Mouse (Mus musculus): ENCODE data around the gene Ttpal. TPM values are rescaled to one million over a fixed set of nuclear protein-coding genes. Genes with fewer than 3 reads are reported as not detected.
A peak's percentile ranks its signal among the peaks of the same experiment; 100 is the strongest.
"Not testable (repeated sequence)": the region's sequence is repeated elsewhere in the genome, so short reads cannot be mapped to it uniquely, and the experiment has no call there.

The Ttpal gene
- total and polyA plus RNA-seq, 2 experiments from 2014 or later: 27.9 to 54.6 TPM

DNA sequence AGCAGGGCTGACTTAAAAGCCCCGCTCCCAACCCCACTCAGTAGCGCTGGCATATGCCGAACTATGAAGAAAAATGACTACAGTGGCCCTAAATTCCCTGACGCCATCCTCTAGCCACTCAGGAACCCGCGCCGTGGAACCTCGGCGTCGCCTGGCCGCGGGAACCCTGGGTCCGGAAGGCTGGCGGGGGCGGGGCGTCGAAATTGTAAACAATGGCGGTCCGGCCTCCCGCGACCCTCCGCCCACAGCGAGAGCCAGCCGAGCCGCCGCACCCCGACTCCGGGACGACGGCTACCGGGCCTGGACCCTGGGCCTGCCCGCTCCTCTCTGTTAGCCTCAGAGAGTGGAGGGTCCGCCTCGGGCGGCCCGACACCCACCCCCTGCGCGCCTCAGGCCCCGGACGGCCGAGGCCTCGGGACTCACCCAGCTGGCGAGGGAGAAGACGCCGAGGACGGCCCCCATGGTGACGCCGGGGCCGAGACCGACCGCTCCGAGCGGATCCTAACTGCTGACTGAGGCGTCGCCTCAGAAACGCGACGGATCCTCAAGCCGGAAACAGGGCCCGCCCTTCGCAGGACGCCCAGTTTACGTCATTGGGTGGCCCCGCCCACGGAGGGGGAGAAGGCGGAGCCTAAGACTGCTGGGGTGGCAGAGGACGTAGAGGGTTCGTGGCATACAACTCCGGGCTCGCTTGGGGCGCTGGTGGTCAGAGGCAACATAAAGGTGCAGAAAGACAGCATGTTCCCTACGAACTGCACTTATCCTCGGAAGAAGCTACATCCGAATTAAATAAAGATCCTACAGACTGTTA lies 42.7 kb downstream of the Ttpal start, which contains the start of gene Serinc3:
Gene Serinc3 (minus strand): TSS at position 557 of the 811 bp plus-strand sequence.
- no peaks in the 10 kb centered on the region for H3K36me3 ChIP-seq (ENCODE audit: insufficient read depth, low read length)
- H3K9ac ChIP-seq (replicated peaks; ENCODE audit: low read length): peak within 1 kb of the TSS; percentile 94
- no peaks in the 10 kb centered on the region for H3K27me3 ChIP-seq (ENCODE audit: insufficient read depth, low read length)
- H3K27ac ChIP-seq: peak within 1 kb of the TSS; percentile 99
- peak within 1 kb of the TSS; percentile 99 for H3K4me3 ChIP-seq (ENCODE audit: low read length)
- H3K9me3 ChIP-seq (ENCODE audit: low read length): no peaks in the 10 kb centered on the region
- peak within 1 kb of the TSS; percentile 70 for H3K4me2 ChIP-seq (ENCODE audit: low read depth, low read length)
- ATAC-seq (peak; percentile 99), DNase-seq (ENCODE audit: low spot score) (peak; percentile 99)
- TF ChIP-seq CTCF (IDR thresholded peaks at IDR 0.05; ENCODE audit: low read depth): peak; percentile 71
- 0 out of 2 replicates have a peak, but pooled peaks cover 3% of the 10 kb centered on the region for H3K4me1 ChIP-seq (ENCODE audit: insufficient read depth, low read length)
- whole genome bisulfite sequencing: under 1% methylated on average over 73 of the region's 74 CpGs

DNA sequence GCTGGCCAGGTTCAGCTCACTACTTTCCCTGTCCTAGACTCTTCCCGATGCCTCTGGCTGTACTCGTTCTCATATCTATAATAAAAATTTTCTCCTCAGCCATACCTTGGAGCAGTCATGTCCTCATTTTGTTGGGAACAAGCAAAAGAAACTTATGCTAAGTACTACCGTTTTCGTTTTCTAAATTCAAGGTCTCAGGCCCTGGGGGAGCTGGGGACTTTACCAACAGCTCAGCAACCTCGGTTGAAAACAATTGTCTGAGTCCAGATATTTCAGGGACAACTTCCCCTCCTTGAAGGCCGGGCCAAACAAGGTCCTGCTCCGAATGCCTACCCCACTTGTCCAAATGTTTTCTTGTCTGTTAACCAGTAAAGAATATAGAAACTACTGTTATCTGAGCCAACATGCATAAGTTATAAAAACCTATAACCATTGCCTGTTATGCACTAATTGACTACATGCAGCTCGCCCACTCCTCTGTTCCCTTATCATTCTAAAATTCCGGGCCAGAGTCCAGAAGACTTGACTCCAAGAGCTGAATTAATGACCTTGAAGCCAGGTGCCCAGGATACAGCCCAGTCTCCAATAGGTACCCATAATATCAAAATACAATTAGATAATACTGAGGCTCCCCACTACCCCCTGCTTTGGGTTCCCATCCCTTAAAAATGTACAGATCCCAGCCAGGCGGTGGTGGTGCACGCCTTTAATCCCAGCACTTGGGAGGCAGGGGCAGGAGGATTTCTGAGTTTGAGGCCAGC lies 43.8 kb downstream of the Ttpal start:
- no peak for ATAC-seq
- WGBS: 77% methylated on average over 11 of the region's 11 CpGs

GRCm38 (mm10) chr2:163646461-163647080 lies 44.5 kb downstream of the Ttpal start:
- TF ChIP-seq CTCF (IDR thresholded peaks at IDR 0.05; ENCODE audit: low read depth): no peak
- DNase-seq (ENCODE audit: low spot score) (no peak), ATAC-seq (no peak)
- H3K9ac ChIP-seq (replicated peaks; ENCODE audit: low read length): no peak overlapping the region
- 0 out of 2 replicates have a peak, but pooled peaks cover 3% of the 10 kb centered on the region for H3K4me1 ChIP-seq (ENCODE audit: insufficient read depth, low read length)
- H3K27me3 ChIP-seq (ENCODE audit: insufficient read depth, low read length): no peaks in the 10 kb centered on the region
- 93% methylated on average over 5 of the region's 5 CpGs for WGBS
- H3K27ac ChIP-seq: no peak overlapping the region
- no peak overlapping the region for H3K4me2 ChIP-seq (ENCODE audit: low read depth, low read length)
- H3K4me3 ChIP-seq (ENCODE audit: low read length): no peak overlapping the region
- H3K36me3 ChIP-seq (ENCODE audit: insufficient read depth, low read length): no peaks in the 10 kb centered on the region
- H3K9me3 ChIP-seq (ENCODE audit: low read length): no peaks in the 10 kb centered on the region; the same call in 1 of the 2 replicates

More for the DNA sequence above, 43.8 kb downstream of the Ttpal start:
- H3K4me2 ChIP-seq (ENCODE audit: low read depth, low read length): no peak overlapping the region
- 0 out of 2 replicates have a peak overlapping the region, but pooled peaks have one; percentile 99 for H3K27ac ChIP-seq
- H3K9ac ChIP-seq (replicated peaks; ENCODE audit: low read length): no peak overlapping the region
- no peaks in the 10 kb centered on the region; the same call in 1 of the 2 replicates for H3K9me3 ChIP-seq (ENCODE audit: low read length)
- H3K4me1 ChIP-seq (ENCODE audit: insufficient read depth, low read length): 0 out of 2 replicates have a peak, but pooled peaks cover 3% of the 10 kb centered on the region
- no peaks in the 10 kb centered on the region for H3K27me3 ChIP-seq (ENCODE audit: insufficient read depth, low read length)
- no peaks in the 10 kb centered on the region for H3K36me3 ChIP-seq (ENCODE audit: insufficient read depth, low read length)
- no peak for TF ChIP-seq CTCF (IDR thresholded peaks at IDR 0.05; ENCODE audit: low read depth)
- DNase-seq (ENCODE audit: low spot score): no peak
- H3K4me3 ChIP-seq (ENCODE audit: low read length): no peak overlapping the region

GRCm38 (mm10) chr2:163655699-163656098 lies 53.6 kb downstream of the Ttpal start:
- H3K4me1 ChIP-seq (ENCODE audit: insufficient read depth, low read length); H3K9ac ChIP-seq (replicated peaks; ENCODE audit: low read length); H3K36me3 ChIP-seq (ENCODE audit: insufficient read depth, low read length); ATAC-seq; H3K9me3 ChIP-seq (ENCODE audit: low read length); H3K27ac ChIP-seq; H3K4me2 ChIP-seq (ENCODE audit: low read depth, low read length); H3K27me3 ChIP-seq (ENCODE audit: insufficient read depth, low read length); H3K4me3 ChIP-seq (ENCODE audit: low read length); DNase-seq (ENCODE audit: low spot score): not testable (repeated sequence)
- WGBS: 97% methylated on average over 8 of the region's 12 CpGs

- no peak for TF ChIP-seq CTCF (IDR thresholded peaks at IDR 0.05; ENCODE audit: low read depth)
- no peak for ATAC-seq
- WGBS: 79% methylated on average over 2 of the region's 2 CpGs
- DNase-seq (ENCODE audit: low spot score): no peak
- Histone ChIP-seq H3K27me3 (ENCODE audit: insufficient read depth, low read length) (no peaks in the 10 kb centered on the region), H3K36me3 (ENCODE audit: insufficient read depth, low read length) (no peaks in the 10 kb centered on the region), H3K4me3 (ENCODE audit: low read length) (no peak overlapping the region), H3K4me2 (ENCODE audit: low read depth, low read length) (no peak overlapping the region), H3K9ac (replicated peaks; ENCODE audit: low read length) (no peak overlapping the region), H3K9me3 (ENCODE audit: low read length) (no peaks in the 10 kb centered on the region), H3K27ac (no peak overlapping the region), H3K4me1 (ENCODE audit: insufficient read depth, low read length) (peaks cover 8% of the 10 kb centered on the region; the same call in 1 of the 2 replicates)
Observed at GRCm38 (mm10) chr2:163657486-163657885, 55.4 kb downstream of the Ttpal start.

Measured in hindbrain, postnatal 0 days (tissue).